Mouse (Mus musculus) spleen, adult 12 weeks (tissue): ENCODE results near the gene Ift57.

ENCODE experiments used
- DNase-seq: peaks from one replicate; pipeline ENCODE4 v3.0.0; 2022; ENCODE audit warnings: low spot score

Gene Ift57

GRCm38 (mm10) chr16:49793596-49793995 is 94.6 kb downstream of the Ift57 start:
- DNase-seq: no peak

GRCm38 (mm10) chr16:49796271-49796670 is 97.2 kb downstream of the Ift57 start:
- no peak for DNase-seq

GRCm38 (mm10) chr16:49796954-49797353 is 97.9 kb downstream of the Ift57 start:
- DNase-seq: no peak

- no peak for DNase-seq
Measured at GRCm38 (mm10) chr16:49798790-49799189, 99.8 kb downstream of the Ift57 start.

GRCm38 (mm10) chr16:49799597-49800561 is 100.8 kb downstream of the Ift57 start, which contains the start of gene Cd47:
Gene Cd47, plus strand, starts transcription at chr16:49800533.
- peak; percentile 70 for DNase-seq

GRCm38 (mm10) chr16:49800996-49801395 is 102.0 kb downstream of the Ift57 start:
- no peak for DNase-seq

- no peak for DNase-seq
Measured at GRCm38 (mm10) chr16:49801399-49801798, 102.4 kb downstream of the Ift57 start.

GRCm38 (mm10) chr16:49802993-49803392 is 104.0 kb downstream of the Ift57 start:
- DNase-seq: no peak

GRCm38 (mm10) chr16:49803932-49804461 is 105.0 kb downstream of the Ift57 start:
- DNase-seq: no peak

GRCm38 (mm10) chr16:49806920-49807319 is 107.9 kb downstream of the Ift57 start:
- no peak for DNase-seq

- DNase-seq: no peak
Measured at GRCm38 (mm10) chr16:49807419-49807841, 108.4 kb downstream of the Ift57 start.

GRCm38 (mm10) chr16:49807862-49808430 is 108.9 kb downstream of the Ift57 start:
- DNase-seq: no peak

GRCm38 (mm10) chr16:49811897-49812296 is 112.9 kb downstream of the Ift57 start:
- no peak for DNase-seq

GRCm38 (mm10) chr16:49812821-49813616 is 114.0 kb downstream of the Ift57 start:
- DNase-seq: no peak

GRCm38 (mm10) chr16:49814419-49814818 is 115.4 kb downstream of the Ift57 start:
- no peak for DNase-seq
